Mouse (Mus musculus) bone marrow, adult 2 months (tissue): ENCODE results near the gene Cdh1. TPM values are rescaled to one million over a fixed set of nuclear protein-coding genes. Genes with fewer than 3 reads are reported as not detected.
"Not testable (repeated sequence)": the region's sequence is repeated elsewhere in the genome, so short reads cannot be mapped to it uniquely, and the experiment has no call there.

ENCODE experiments used
- H3K27ac ChIP-seq: fragments of 200-500 bp; 2 replicates; pipeline ENCODE4 v1.5.1; 2012; ENCODE audit warnings: low read depth, mild to moderate bottlenecking, control low read depth, inconsistent platforms, low read length; ENCODE audit not compliant: control insufficient read depth, poor library complexity, insufficient read depth
- H3K4me1 ChIP-seq: fragments of 200-500 bp; 2 replicates; pipeline ENCODE4 v1.6.1; 2011; ENCODE audit warnings: low read length; ENCODE audit not compliant: control insufficient read depth, insufficient read depth
- H3K4me3 ChIP-seq: fragments of 200-500 bp; replicated peaks from 2 replicates; pipeline ENCODE3; 2011; ENCODE audit warnings: mild to moderate bottlenecking, low read depth, low read length, control low read depth; ENCODE audit not compliant: control insufficient read depth
- CTCF ChIP-seq: fragments of 200-500 bp; IDR thresholded peaks from 2 replicates; pipeline ENCODE4 v1.5.1; 2011; ENCODE audit warnings: low read length, control low read depth; ENCODE audit not compliant: control insufficient read depth, insufficient read depth
- POLR2A ChIP-seq: fragments of 200-500 bp; IDR thresholded peaks from 2 replicates; pipeline ENCODE4 v1.6.1; 2011; ENCODE audit warnings: low read depth, mild to moderate bottlenecking, control low read depth, low read length, borderline replicate concordance; ENCODE audit not compliant: control insufficient read depth
- WGBS: fragments of 180-500 bp; shearing (Covaris S2); methylation state at CpG from one replicate; pipeline ENCODE4 v1.1.7; 2018; 5-methylcytosine and 5-hydroxymethylcytosine counted together
- polyA plus RNA-seq: library from polyadenylated mRNA; stranded (reverse); fragments of >200 nt; gene quantifications from 2 replicates; pipeline ENCODE4 v1.2.4, GENCODE M21; 2011; ENCODE audit warnings: low replicate concordance; ENCODE audit not compliant: missing spikeins, insufficient read depth, insufficient read length

Gene Cdh1
- polyA plus RNA-seq, 1 experiment, result 6.8 TPM

- 18% methylated on average over 3 of the region's 3 CpGs for WGBS
- no peaks in the 10 kb centered on the region for H3K4me1 ChIP-seq
- TF ChIP-seq POLR2A (no peak), CTCF (no peak)
- no peak overlapping the region for H3K27ac ChIP-seq
- no peak overlapping the region for H3K4me3 ChIP-seq
These were observed 17.5 kb upstream of the Cdh1 start for GRCm38 (mm10) chr8:106585671-106586037.

GRCm38 (mm10) chr8:106586896-106587295 is 16.3 kb upstream of the Cdh1 start:
- 78% methylated on average over 8 of the region's 8 CpGs for WGBS
- TF ChIP-seq CTCF, result no peak
- no peak for TF ChIP-seq POLR2A
- Histone ChIP-seq H3K4me1 (no peaks in the 10 kb centered on the region), H3K4me3 (no peak overlapping the region), H3K27ac (no peak overlapping the region)

GRCm38 (mm10) chr8:106588443-106589431 is 14.4 kb upstream of the Cdh1 start:
- 74% methylated on average over 3 of the region's 3 CpGs for WGBS
- Histone ChIP-seq H3K27ac (no peak overlapping the region), H3K4me3 (no peak overlapping the region), H3K4me1 (no peaks in the 10 kb centered on the region)
- no peak for TF ChIP-seq POLR2A
- TF ChIP-seq CTCF, result no peak

- WGBS, result 21% methylated on average over 3 of the region's 3 CpGs
- TF ChIP-seq POLR2A (no peak), CTCF (no peak)
- no peak overlapping the region for H3K4me3 ChIP-seq
- no peak overlapping the region for H3K27ac ChIP-seq
- no peaks in the 10 kb centered on the region for H3K4me1 ChIP-seq
These were observed 10.7 kb upstream of the Cdh1 start for GRCm38 (mm10) chr8:106592458-106592857.

- H3K4me1 ChIP-seq, H3K27ac ChIP-seq, H3K4me3 ChIP-seq: not testable (repeated sequence)
- 87% methylated on average over 3 of the region's 3 CpGs for WGBS
These were observed 7.5 kb upstream of the Cdh1 start for GRCm38 (mm10) chr8:106595623-106596022.

- TF ChIP-seq CTCF, result no peak
- TF ChIP-seq POLR2A, result no peak
- no peak overlapping the region for H3K27ac ChIP-seq
- no peak overlapping the region for H3K4me3 ChIP-seq
- H3K4me1 ChIP-seq, result no peaks in the 10 kb centered on the region; the same call in 1 of the 2 replicates
- 89% methylated on average over 5 of the region's 5 CpGs for WGBS
These were observed 6.1 kb upstream of the Cdh1 start for GRCm38 (mm10) chr8:106597067-106597466.

GRCm38 (mm10) chr8:106599265-106599979 is 3.7 kb upstream of the Cdh1 start:
- no peaks in the 10 kb centered on the region; the same call in 1 of the 2 replicates for H3K4me1 ChIP-seq
- H3K27ac ChIP-seq, result no peak overlapping the region
- TF ChIP-seq POLR2A (no peak), CTCF (no peak)

GRCm38 (mm10) chr8:106603933-106604332 is 782 bp downstream of the Cdh1 start:
- Histone ChIP-seq H3K4me3 (no peak overlapping the region), H3K27ac (no peak overlapping the region), H3K4me1 (no peaks in the 10 kb centered on the region; the same call in 1 of the 2 replicates)
- WGBS, result 2% methylated on average over 19 of the region's 19 CpGs
- TF ChIP-seq POLR2A (no peak), CTCF (no peak)

More at GRCm38 (mm10) chr8:106599265-106599979, 3.7 kb upstream of the Cdh1 start:
- no peak overlapping the region for H3K4me3 ChIP-seq
- WGBS, result 74% methylated on average over 7 of the region's 7 CpGs
